Mouse (Mus musculus) small intestine, adult 10 weeks (tissue): Measurements from ENCODE around the gene Pla2g2f. TPM values are rescaled to one million over a fixed set of nuclear protein-coding genes. Genes with fewer than 3 reads are reported as not detected.

ENCODE experiments used
- polyA plus RNA-seq: library from polyadenylated mRNA; stranded (reverse); fragments of 350-450 nt; fragmentation: Illumina TruSeq; extraction: RNeasy Lipid Tissue Mini Kit (QIAGEN cat#74804); gene quantifications from one replicate; pipeline ENCODE4 v1.2.3, GENCODE M21; 2014; ENCODE audit warnings: low replicate concordance

Pla2g2f gene
- 0.33 TPM for polyA plus RNA-seq

DNA sequence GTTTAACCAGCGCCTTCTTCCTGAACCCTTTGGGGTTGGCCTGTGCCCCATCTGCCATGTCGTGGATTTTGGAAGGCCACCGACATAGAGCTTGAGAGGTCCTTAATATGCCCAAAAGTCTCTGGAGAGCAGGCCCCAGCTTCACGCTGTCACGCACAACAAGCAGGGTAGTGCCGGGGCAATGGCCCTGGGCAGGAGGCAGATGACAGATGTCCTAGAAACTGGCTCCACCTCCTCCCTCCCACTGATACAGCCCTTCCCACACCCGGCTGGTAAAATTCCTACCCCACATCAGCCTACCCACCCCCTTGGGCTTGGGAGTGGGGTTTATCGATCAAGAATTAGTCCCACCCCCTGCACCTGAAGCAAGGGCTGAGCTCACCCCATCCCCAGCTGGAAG, at the start of gene Pla2g2f:
Pla2g2f (minus strand) TSS at position 211 of the 400 bp plus-strand sequence.

GRCm38 (mm10) chr4:138775435-138775834, 18.0 kb upstream of the Pla2g2f start, which contains the start of gene Pla2g2d:
Gene Pla2g2d (plus strand): TSS chr4:138775735.

DNA sequence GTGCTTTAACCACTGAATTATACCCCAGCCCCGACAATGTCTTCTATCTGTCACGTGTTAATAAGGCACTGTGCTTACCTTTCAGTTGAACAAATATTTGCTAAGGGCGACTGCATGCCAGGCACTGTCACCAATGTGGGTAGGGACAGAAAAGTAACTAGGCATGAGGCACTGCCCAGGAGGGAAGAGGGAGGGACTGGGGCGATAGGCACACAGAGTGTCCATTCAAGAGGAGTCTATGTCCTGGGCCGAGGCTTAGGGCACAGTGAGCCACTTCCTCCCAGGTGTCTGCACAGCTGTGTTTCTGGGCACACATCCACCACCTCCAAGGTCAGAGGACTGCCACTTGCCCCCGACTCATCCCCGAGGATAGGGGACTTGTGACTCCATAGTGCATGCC, 20.4 kb downstream of the Pla2g2f start, which contains the start of gene Ubxn10:
Ubxn10 (minus strand) TSS at position 137 of the 400 bp plus-strand sequence.

DNA sequence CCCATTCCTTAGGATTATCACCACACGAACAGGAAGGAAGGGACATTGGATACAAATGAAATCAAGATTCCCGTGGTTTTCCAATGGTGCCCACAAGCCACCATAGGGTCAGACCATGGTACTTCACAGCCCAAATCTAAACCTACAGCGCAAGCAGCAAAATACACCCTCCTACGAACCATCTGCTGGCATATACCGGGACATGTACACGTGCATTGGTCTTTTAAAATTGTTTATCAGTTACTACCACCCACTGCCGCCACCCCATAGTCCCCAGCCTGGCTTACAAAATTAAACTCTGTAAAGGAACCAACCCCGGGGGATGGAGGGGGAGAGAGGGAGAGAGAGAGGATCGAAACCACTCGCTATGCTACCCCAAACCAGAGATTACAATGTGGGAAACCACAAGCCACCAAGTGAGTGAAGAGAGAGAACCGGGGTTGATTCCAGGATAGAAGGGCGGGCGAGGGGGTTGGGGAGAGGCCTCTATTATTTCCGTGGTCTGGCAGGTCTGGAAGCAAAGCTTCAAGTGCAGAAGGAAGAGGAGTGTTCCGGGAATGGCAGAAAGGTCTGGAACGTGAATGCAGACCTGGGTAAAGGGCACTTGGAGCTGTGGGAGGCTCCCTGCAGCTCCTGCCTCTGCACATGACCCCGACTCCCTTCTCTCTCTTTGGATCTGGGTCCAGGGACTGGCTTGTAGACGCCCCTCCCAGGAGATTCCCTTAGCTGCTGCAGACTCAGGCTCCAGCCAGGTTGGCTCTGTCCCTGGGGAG, 32.9 kb downstream of the Pla2g2f start, which contains the start of gene Pla2g2c:
Pla2g2c (plus strand) TSS at position 439 of the 773 bp plus-strand sequence.

Other genes starting within 250 kb of the Pla2g2f start
- not detected for gene Vwa5b1, start 121.7 kb downstream of the Pla2g2f start, polyA plus RNA-seq
- gene Pla2g2c, start 32.8 kb downstream of the Pla2g2f start, polyA plus RNA-seq, result not detected
- not detected for gene Ubxn10, start 20.5 kb downstream of the Pla2g2f start, polyA plus RNA-seq
- gene Pla2g2d, start 18.1 kb upstream of the Pla2g2f start, polyA plus RNA-seq, result 8.3 TPM
- 0.48 TPM for gene Pla2g5, start 105.9 kb upstream of the Pla2g2f start, polyA plus RNA-seq
- gene Gm13030, start 116.3 kb upstream of the Pla2g2f start, polyA plus RNA-seq, result not detected
- gene Pla2g2e, start 120.3 kb upstream of the Pla2g2f start, polyA plus RNA-seq, result not detected
- gene Otud3, start 156.3 kb upstream of the Pla2g2f start, polyA plus RNA-seq, result 2.1 TPM
- gene Rnf186, start 209.5 kb upstream of the Pla2g2f start, polyA plus RNA-seq, result 5.7 TPM
- 3.8 TPM for gene Tmco4, start 215.3 kb upstream of the Pla2g2f start, polyA plus RNA-seq